Mouse (Mus musculus) erythroblast, embryonic 14.5 days (primary cell): Measurements from ENCODE around the gene Tarsl2.

Source experiments
- GATA1 ChIP-seq: IDR thresholded peaks from 2 replicates; pipeline ENCODE4 v1.6.1; 2012; ENCODE audit warnings: low read length, inconsistent platforms, mixed read lengths
- TAL1 ChIP-seq: IDR thresholded peaks from 3 replicates; pipeline ENCODE4 v1.6.1; 2012; ENCODE audit warnings: low read length, inconsistent platforms, mixed read lengths

DNA sequence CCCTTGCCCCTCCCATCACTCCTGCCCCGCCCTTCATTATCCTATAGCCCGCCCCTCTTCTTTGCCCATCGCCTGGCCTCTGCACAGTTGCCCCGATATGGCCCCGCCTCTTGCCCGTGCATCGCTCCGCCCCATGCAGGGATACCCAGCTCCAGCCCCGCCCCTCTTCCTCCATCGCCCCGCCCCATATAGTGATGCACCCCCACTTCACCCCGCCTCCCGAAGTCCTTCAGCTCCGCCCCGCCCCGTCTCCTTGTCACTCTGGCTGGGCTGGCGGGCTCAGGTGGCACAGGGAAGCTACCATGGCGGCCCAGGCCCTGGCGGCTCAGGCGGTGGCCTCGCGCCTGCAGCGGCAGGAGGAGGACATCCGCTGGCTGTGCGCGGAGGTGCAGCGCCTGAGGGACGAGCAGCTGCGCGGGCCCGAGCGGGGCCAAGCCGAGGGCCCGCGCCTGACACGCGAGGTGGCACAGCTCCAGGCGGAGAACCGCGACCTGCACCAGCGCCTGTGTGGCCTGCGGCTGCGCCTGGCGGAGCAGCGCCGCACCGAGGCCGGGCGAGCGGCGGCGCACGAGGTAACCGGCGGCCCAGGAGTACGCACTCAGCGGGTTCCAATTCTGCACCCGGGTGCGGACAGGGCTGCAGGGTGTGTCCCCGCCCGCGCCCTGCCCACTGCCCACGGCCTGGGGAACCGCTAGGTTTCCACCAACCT is at the start of gene Tarsl2:
- TF ChIP-seq GATA1 (no peak), TAL1 (no peak)
